Mouse (Mus musculus) lung, adult 2 months (tissue): ENCODE measurements around the gene Ppl.

Source experiments
- CTCF ChIP-seq: fragments of 200-500 bp; IDR thresholded peaks from 2 replicates; pipeline ENCODE4 v1.5.1; 2011; ENCODE audit warnings: mild to moderate bottlenecking, low read length, control low read depth; ENCODE audit not compliant: insufficient read depth
- POLR2A ChIP-seq: fragments of 200-500 bp; IDR thresholded peaks from 2 replicates; pipeline ENCODE4 v1.6.1; 2011; ENCODE audit warnings: low read depth, mild to moderate bottlenecking, control low read depth, low read length, borderline replicate concordance; ENCODE audit errors: extremely low read depth

- TF ChIP-seq POLR2A (no peak), CTCF (no peak)
Observed at GRCm38 (mm10) chr16:5109877-5110276, 22.3 kb downstream of the Ppl start.
